Mouse (Mus musculus) spleen, adult 12 weeks (tissue): ENCODE measurements at regions not wholly inside any gene's neighbourhood (a gene's known extent, or its start where the extent isn't known, plus 50 kb on each side); places are given as distances from the start of the nearest gene placed in this dataset.

Experiments used
- DNase-seq: peaks from one replicate; pipeline ENCODE4 v3.0.0; 2022; ENCODE audit warnings: low spot score

DNA sequence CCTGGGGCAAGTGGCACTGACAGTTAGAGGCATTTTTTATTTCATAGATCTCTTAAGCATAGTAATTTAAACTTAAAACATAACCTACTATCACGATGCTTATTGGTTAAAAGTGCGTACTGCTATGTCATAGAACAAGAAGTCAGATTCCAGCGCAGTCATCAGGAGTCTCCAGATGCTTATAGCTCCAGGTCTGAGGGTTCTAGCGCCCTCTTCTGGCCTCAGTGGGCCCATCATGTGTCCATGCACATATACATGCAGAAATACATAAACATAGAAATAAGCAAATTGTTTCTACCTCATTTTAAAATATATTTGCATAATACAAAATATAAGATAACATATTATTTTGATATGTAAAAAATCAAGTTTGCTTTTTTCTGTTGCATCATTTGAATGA, 1002.8 kb upstream of the Adgrl2 start:
- DNase-seq = no peak

GRCm38 (mm10) chr3:149987801-149988200, 997.4 kb upstream of the Adgrl2 start:
- DNase-seq = no peak

- DNase-seq = no peak
Measured at GRCm38 (mm10) chr3:149956993-149957392, 966.6 kb upstream of the Adgrl2 start.

GRCm38 (mm10) chr3:149936197-149936596, 945.8 kb upstream of the Adgrl2 start:
- no peak for DNase-seq

DNA sequence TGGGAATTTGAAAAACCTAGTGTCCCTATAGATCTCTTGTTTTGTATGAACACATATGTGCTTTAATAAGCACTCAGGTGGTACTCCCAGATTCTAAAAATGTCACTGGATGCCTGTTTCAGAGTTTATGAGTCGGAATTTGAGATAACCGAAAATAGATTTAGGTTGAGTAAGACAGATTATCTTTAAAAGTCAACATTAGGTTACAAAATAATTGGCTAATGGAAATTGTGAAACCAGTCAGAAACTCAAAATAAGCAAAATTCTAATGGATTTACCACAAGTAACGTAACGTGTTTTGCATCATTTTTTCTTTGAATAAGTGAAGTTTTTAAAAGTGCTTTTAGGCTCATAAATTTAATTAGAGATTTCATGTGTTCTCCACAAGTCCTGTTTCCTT, 944.5 kb upstream of the Adgrl2 start:
- no peak for DNase-seq

DNA sequence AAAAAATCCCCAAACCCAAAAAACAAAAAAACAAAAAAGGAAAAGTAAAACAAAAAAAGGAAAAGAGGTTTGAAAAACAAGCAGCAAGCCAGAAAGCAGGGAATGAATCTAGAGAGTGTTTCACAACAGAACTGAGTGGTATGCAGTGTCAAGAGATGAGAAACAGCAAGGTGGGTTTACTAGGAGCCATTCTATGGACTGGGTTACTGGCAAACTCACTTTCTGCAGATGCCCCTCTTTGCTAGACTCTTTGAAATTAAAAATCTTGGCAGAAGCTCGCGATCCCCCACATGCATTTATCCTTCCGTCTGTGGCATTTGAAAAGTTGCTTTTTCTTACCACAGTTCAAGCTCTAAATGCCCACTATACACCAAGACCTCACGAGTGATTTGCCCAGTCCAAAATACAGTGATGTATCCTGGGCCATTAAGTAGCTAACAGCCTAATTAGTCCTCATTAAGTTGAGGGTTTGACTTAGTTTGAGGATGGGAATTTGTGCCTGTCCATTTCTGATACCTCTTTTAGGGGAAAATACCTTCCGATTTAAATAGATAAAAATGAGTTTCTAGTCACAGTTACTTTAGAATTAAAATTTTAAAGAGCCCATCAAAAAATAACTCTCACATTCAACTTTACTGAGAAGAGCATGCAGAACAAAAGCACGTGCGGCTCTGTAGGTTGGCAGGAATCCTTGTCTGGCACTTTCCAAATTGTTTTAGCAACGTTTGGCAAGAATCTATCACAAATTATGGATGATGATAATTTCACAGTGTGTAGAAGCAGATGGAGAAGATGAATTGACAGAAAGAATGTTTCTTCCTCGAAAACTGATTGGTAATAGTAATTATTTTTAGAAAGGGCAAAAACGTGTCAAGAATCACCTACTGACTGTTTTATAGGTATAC, 938.4 kb upstream of the Adgrl2 start:
- no peak for DNase-seq

GRCm38 (mm10) chr3:149920206-149920605, 929.9 kb upstream of the Adgrl2 start:
- DNase-seq = no peak

GRCm38 (mm10) chr3:149918201-149918600, 927.8 kb upstream of the Adgrl2 start:
- no peak for DNase-seq

GRCm38 (mm10) chr3:149910721-149911120, 920.4 kb upstream of the Adgrl2 start:
- no peak for DNase-seq

DNA sequence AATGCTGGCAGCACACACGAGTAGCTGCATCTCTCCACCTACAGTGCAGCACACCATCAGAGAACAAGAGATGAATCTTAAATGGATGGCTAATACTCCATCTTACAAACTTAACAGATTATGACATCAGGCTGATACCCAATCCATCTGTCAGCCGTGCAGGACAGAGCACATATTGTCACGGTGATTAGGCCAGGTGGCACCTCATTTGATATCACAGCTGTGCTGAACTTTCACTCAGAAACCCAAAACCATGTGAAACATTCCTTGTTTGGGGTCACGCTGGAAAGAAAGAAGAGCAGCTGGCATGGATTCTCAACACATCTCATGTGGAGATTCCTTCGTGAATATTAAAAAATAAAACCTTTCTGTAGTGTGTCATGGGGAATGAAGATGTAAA, 911.4 kb upstream of the Adgrl2 start:
- no peak for DNase-seq

- no peak for DNase-seq
Measured at GRCm38 (mm10) chr3:149876553-149876952, 886.2 kb upstream of the Adgrl2 start.

GRCm38 (mm10) chr3:149865945-149866344, 875.6 kb upstream of the Adgrl2 start:
- DNase-seq = no peak

DNA sequence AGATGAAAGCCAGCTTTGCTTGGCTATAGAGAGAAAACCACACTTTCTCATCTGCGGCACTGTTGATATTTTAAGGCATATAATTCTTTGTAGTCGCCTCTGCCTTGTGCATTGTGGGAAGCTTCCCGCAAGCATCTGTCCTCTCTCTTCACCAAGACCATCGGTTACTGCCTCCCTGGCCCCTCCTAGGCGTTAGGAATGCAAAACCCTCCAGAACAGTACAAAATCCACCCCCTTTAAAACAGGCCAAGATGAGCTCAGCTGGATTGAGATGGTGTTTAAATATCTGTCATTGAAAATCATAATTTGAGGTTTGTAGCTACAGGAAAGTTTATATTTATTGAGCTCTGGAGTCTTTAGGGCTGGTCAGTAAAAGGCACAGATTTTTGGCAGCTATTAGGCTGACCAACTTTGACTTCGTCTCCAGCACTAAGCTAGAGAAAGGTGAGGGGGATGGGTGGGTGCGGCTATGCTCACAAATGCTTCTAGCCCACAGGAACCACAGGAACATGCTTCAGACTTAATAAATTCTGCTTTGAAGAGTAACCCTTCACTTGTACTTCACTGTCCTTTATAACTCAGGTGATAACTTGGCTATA, 856.7 kb upstream of the Adgrl2 start:
- DNase-seq = no peak

- DNase-seq = no peak
Measured at GRCm38 (mm10) chr3:149845826-149846486, 855.6 kb upstream of the Adgrl2 start.

DNA sequence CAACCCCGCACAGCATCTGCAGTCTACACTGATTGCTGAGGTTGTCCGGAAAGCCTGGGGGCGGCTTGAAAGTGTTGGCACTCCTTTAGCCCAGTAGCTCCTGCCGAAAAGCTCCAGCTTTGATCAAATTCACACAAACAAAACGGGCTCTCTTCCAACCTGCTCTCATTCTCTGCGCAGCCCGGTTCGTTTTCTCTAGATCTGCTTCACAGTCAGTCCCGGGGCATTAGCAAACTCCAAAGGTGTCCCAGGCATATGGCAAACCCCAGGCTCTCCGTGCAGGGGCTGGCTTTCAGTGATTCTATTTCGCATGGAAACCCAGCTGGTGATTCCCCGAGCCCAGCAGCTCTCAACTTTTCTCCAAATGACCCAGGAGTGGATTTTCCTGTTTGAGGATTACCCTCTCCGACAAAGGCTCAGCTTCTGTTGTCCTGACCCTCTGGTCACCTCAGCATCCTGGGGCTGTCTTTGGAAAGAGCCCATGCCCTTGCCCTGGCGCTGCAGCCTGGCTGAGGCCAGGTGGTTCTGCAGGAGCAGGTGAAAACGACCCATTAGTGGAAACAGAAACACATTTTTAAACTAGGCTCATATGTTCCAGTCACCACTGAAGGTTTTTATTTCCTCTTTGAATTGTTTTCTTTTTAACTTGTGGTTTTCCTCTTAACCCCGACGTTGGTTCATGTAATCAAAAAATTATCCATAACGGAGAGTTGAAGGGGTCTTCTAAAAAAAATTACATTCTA, 854.9 kb upstream of the Adgrl2 start:
- no peak for DNase-seq

DNA sequence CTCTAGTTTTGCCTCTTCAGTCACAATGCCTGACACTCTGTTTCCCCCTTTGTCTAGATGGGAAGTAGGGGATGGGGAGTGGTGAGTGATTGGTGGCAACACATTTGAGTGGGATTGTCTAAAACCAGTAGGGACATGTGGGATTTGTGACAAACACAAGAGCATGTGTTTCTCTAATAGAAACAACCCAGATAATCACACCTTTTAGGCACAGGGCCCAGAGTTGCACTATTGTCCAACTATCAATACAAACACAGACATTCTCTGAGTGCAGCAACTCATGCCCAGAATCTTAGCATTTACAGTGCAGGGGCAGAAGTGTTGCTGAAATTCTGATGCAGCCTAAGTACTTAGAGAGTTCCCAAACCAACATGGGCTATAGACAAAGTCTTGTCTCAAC, 847.6 kb upstream of the Adgrl2 start:
- DNase-seq = no peak

DNA sequence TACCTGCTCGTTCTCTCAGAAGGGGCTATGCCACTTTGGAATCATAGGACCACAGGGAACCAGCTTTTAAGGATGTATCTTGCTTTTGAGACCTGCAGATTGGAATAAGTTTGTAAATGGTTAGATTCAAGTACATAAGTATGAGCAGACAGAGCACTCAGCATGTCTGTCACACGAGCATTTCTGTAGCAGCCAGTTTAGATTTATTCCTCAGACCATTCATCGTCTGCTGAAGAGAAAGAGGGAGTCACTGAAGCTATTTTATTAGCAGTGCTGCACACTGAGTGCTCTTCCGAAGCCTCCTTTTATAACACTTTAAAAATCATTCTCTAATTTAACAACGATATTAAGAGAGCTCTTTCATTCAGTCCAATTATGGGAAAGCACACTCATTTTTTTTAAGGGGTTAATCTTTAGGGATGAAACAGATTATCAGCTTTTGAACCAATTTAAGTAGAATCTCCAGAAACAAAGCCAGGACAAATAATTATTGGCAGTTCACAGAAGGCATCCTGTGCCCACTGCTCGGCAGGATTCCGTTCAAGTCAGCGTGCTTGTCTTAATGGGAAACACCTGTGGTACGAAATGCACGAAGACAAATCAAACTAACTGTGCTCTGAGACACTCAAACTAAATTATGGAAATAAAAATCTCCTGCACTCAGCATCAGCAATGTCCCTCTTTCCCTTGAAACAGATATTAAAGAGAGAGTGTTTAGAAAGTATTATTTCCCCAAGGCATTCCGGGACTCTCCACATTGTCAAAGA, 846.3 kb upstream of the Adgrl2 start:
- DNase-seq = no peak

DNA sequence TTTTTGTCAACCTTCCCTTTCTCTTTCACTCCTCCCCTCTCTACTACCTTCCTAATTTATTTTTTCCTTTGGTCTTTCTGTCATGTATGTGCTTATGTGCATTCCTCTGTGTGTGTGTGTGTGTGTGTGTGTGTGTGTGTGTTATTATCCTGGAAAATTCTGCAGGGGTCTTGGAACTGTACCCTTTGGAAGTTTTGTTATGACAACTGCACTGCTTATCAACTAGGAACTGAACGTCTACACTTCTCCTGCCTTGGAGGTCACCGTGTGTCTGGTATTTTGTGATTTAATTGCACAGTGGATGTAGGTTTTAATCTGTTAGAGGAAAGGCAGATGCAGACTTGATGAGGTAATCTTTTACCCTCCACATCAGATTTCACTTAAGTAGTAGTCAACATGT, 836.8 kb upstream of the Adgrl2 start:
- DNase-seq = no peak

DNA sequence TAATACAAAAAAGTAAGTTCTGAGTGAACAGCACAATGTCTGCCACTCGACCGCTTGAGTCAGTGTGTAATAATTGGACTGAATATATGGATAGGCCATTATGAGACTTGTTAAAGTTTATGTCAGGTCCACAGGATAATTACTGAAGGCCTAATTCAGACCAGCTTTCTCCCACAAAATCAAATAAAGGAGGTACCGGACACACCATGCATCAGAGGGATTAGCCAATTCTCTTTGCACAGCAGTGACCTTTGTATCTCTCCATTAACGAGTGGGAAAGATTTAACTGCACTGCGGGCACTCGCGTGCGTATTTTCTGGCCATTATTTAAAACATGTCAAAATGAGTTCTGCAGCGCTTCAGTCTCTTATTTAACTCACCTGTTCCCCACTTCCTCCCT, 836.4 kb upstream of the Adgrl2 start:
- DNase-seq = no peak

GRCm38 (mm10) chr3:149820670-149821069, 830.3 kb upstream of the Adgrl2 start:
- no peak for DNase-seq

DNA sequence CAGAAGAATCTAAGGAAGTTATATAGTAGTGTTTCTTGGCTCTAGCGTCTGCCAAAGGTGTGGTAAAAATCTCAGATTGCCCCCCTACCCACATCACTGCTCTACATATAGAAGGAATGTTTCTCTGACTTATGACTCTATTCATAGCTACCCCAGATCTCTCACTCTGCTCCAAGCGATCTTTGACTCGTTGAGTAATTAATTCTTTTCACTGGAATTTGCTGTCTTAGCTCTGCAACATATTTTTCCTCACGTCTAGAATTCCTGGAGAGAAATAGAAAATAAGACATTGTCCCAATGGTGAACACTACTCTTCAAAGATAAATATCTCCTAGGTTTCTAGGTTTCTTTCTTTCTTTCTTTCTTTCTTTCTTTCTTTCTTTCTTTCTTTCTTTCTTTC, 829.5 kb upstream of the Adgrl2 start:
- DNase-seq = no peak

- DNase-seq = no peak
Measured at GRCm38 (mm10) chr3:149819081-149819480, 828.7 kb upstream of the Adgrl2 start.
